Mouse (Mus musculus) olfactory bulb, adult 2 months (tissue): ENCODE results near the gene Slc23a2.

Experiments used
- CTCF ChIP-seq: fragments of 200-500 bp; IDR thresholded peaks from 2 replicates; pipeline ENCODE4 v1.5.1; 2012; ENCODE audit warnings: low read depth, mild to moderate bottlenecking, low read length, moderate library complexity; ENCODE audit not compliant: insufficient read depth
- POLR2A ChIP-seq: fragments of 200-500 bp; IDR thresholded peaks from 2 replicates; pipeline ENCODE4 v1.6.1; 2012; ENCODE audit warnings: mild to moderate bottlenecking, low read depth, low read length, moderate library complexity; ENCODE audit not compliant: insufficient read depth

- no peak for TF ChIP-seq POLR2A
- no peak for TF ChIP-seq CTCF
Measured at GRCm38 (mm10) chr2:132069985-132070735, 74.7 kb downstream of the Slc23a2 start.
